Mouse (Mus musculus) embryo, embryonic 11.5 days (tissue): ENCODE measurements around the gene Arnt2.

Experiments used
- DNase-seq: peaks from one replicate; pipeline ENCODE4 v3.0.0-alpha.2; 2012; ENCODE audit warnings: low read depth, low spot score

Gene Arnt2

DNA sequence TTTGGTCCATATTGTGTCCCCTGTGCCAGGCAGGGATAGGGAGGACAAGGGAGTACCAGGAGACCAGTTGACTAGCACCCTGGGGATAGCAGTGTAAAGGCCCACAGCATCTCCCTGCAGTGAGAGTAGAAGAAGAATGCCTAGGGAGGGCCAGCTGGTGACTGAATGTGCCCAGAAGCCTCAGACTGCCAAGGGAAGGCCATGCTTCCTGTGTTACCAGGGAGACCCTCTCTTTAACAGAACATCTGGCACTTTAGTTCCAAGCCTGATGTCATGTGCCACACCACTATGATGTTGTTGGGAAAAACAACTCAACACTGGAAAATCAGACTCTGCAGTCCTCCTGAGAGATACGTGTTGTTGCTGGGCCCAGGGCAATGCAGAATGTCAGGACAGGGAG is 12.7 kb downstream of the Arnt2 start:
- no peak for DNase-seq

DNA sequence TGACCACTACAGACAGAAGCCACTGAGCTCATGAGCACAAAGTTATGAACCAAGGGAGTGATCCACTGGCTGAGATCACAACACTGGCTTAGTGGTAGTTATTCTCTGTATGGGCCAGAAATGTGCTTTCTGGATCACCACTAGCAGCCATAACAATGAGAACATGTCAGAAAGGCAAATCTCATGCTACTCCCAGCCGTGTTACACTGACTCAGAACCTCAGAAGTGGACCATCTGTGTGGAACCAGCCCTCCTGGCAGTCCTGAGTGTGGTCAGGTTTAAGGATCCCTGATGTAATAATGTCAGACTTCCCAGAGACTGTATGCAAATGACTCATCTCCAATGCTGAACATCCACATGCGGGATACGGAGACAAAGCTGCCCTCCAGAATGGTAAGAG is 13.4 kb downstream of the Arnt2 start:
- no peak for DNase-seq

- DNase-seq: no peak
These were observed 22.1 kb downstream of the Arnt2 start for GRCm38 (mm10) chr7:84387826-84388225.

DNA sequence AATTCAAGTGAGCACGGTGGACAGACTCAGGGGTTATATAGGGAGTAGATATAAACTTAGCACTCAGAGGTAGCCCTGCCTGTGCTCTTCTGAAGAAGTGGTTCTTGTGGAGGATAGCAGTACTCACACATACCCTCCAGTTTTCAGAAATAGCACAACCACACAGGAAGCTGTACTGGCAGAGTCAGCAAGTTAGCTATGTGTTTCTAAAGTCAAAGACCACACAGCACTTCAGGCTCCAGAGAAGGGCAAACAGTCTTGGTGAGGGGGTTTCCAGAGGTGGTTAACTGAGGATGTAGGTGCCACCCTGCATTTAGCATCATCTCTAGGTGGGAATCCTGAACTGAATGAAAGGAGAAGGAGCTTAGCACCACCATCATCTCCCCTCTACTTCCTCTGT is 23.5 kb downstream of the Arnt2 start:
- DNase-seq: no peak

- no peak for DNase-seq
These were observed 25.2 kb downstream of the Arnt2 start for GRCm38 (mm10) chr7:84384778-84385177.

GRCm38 (mm10) chr7:84384086-84384485 is 25.9 kb downstream of the Arnt2 start:
- no peak for DNase-seq

DNA sequence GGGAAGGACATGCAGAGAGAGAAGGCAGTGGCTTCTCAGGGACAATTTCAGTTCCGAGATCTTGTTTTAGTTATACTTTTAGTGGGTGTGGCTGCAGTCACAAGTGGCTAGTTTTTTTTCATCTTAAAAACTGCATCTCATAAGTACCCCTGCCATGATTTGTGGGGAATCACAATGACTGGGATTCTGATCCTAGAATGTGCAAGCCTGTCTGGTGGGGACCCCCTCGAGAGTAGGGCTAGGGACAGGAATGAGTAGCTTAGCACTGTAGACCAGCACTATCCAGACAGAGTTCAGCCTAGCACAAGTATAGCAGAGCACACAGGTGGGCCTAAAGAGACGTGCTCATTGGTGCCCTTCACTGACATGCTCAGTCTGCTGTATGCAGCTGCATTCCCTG is 27.6 kb downstream of the Arnt2 start:
- no peak for DNase-seq

DNA sequence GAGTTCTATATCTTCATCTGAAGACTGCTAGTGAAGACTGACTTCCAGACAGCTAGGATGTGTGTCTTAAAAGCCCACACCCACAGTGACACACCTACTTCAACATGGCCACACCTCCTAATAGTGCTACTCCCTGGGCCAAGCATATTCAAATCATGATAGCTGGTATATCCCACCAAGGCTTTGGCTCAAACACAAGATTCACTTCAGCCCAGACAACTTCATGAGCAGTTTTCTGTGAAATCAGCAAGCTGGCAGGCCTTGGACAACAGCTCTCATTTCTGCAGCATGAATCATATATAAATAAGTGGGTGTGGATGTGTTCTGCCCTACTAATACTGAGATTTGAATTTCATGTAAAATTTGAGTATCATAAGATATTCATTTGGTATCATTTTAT is 29.2 kb downstream of the Arnt2 start:
- DNase-seq: no peak

- DNase-seq: no peak
These were observed 32.6 kb downstream of the Arnt2 start for GRCm38 (mm10) chr7:84377330-84377729.

DNA sequence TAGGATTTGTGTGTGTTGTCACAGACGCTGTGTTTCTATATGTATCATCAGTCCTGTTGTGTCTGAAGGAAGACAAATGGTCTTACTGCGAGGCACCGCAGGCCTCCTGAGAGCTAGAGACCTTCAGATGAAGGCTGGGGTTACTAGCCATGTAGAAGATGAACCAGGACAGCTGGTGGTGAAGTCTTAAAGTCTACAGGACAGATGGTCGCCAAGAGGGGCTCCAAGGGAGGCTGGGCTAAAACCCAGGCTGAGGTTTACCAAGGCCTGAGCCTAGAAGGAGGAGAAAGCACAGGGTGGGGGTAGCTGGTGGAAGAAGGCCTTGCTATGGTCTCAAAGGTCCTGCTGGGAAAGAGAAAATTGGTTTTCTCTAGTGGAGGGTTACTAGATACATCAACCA is 36.3 kb downstream of the Arnt2 start:
- DNase-seq: no peak

DNA sequence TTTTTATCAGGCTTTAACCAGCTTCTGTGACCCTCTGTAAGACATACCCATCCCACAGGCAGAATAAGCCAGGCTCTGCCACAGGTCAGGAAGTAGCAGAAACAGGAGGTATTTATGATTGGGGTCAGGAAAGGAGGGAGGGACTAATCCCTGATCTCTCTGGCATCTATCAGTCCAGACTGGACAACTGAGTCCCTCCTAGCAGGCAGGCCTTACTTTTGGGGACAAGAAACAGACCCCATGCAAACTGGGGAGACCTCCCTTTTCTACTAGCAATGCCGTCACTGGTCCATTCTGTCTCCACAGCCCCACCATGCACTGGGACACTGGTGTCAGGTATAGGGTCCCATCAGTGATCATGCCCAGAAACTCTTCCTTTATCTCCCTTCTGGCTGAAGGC is 37.1 kb downstream of the Arnt2 start:
- DNase-seq: no peak

GRCm38 (mm10) chr7:84372280-84372679 is 37.7 kb downstream of the Arnt2 start:
- no peak for DNase-seq

DNA sequence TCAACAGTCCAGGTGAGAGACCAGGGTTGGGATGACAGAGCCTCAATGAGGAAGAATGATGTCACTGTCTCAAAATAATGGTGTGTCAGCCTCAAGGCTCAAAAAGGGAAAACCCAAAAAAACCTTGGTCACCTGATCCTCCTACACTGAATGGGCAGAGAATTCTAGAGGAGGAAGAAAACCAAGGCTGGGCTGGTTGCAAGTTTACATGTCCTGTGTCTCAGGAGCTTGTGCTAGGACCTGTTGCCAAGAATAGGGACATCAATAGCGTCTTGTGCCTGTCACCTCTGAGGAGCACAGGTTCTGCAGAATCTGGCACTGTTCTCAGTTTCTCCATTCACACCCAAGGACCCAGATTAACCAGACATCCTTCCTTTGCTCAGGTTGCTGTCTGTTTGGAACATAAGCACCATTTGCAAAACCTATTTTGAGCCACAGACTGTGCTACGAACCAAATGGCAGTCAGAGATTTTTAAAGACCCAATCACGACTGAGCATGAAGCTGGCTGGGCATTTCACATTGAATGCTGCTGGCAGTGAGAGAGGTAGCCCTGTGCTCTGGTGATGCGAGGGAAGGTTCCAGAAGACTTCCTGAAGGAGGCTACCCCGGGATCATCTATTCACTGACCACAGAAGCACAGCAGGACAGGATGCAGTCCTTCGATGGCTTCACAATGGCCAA is 38.9 kb downstream of the Arnt2 start:
- no peak for DNase-seq

- DNase-seq: no peak
These were observed 43.7 kb downstream of the Arnt2 start for GRCm38 (mm10) chr7:84366251-84366650.

DNA sequence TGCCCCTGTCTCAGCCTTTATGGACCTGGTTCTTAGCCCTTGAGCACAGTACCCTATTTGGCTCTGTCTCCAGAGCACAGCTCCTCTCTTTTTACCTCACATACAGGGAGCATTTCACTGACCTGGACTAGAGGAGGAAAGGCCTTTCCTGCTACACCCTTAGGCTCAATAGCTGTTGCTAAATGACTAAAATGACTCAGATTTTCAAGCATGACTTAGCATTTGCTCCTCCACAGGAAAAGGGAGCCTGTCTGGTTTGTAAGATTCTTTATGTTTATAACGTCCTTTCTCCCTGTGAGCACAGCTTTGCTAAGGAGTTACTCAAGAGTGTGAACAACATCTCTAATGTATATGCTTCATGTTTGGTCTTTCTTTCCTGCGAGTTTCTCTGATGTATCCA is 47.3 kb downstream of the Arnt2 start:
- DNase-seq: no peak

- DNase-seq: no peak
These were observed 48.8 kb downstream of the Arnt2 start for GRCm38 (mm10) chr7:84361086-84361684.

GRCm38 (mm10) chr7:84358426-84358825 is 51.5 kb downstream of the Arnt2 start:
- no peak for DNase-seq

GRCm38 (mm10) chr7:84355619-84356570 is 54.1 kb downstream of the Arnt2 start:
- DNase-seq: peak; percentile 32

DNA sequence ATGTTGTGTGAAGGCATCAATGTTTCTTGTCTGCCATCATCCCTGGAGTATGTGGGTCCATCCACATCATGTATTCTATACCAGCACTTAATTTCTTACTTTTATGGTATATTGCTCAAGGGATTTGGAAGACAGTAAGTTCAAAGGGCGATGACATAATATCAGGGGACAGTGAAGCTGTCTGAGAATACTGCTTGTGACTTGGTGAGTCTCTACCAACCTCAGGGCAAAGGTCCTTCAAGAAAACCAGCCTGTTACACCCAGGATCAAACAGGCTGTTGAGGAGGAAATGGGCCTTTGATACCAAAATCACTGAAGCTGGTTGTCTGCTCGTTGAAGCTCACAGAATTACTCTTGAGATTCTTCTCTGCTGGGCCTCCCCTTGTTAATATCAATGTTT is 55.1 kb downstream of the Arnt2 start:
- DNase-seq: no peak

DNA sequence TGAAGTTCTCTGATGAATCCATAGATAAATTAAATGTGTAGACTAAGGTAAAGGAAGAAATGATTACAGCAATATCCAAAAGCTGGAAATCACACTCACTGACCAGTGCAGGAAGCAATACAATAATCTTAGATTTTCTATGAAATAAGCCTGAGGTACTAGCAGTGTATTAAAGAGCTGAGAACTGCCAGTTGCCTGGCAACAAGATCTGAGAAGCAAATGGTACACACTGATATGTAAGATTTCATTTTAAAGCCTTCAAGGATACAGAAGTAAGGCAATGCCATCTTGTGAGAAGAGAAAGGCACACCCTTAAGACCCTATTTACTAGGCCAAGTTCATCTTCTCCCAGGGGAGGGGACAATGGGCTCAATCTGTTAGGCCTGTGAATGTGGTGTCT is 59.4 kb downstream of the Arnt2 start:
- DNase-seq: no peak

DNA sequence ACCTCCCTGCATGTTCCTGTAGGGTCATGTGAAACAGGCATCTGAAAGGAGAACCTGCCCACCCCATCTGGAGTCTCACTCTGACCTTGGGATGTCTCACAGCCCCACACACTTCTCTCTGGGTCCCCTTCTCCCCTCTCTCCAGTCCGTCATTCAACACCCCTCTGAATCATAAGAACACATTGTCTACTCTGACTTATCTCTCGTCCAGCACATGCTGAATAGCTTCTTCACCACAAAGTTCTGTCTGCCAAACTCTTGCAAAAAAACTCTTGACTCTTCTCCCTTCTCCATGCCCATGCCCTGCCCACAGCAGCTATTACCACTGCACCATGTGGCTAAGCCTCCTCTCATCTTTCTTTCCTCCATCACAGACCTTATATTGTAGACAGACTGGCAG is 60.0 kb downstream of the Arnt2 start:
- no peak for DNase-seq

- DNase-seq: no peak
These were observed 61.6 kb downstream of the Arnt2 start for GRCm38 (mm10) chr7:84348145-84348911.
